Mouse (Mus musculus): ENCODE measurements around the gene Wdr5.
A peak's percentile ranks its signal among the peaks of the same experiment; 100 is the strongest.
"Not testable (repeated sequence)": the region's sequence is repeated elsewhere in the genome, so short reads cannot be mapped to it uniquely, and the experiment has no call there.

Gene Wdr5

GRCm38 (mm10) chr2:27504113-27504885 is 10.7 kb upstream of the Wdr5 start:
- no peak for DNase-seq

GRCm38 (mm10) chr2:27505539-27505938 is 9.4 kb upstream of the Wdr5 start:
- DNase-seq: no peak

- not testable (repeated sequence) for DNase-seq
Observed at GRCm38 (mm10) chr2:27506658-27507057, 8.3 kb upstream of the Wdr5 start.

- no peak for DNase-seq
Observed at GRCm38 (mm10) chr2:27507562-27507961, 7.4 kb upstream of the Wdr5 start, which contains the start of gene Brd3. Gene Brd3 (minus strand): TSS chr2:27507662.

- DNase-seq: no peak
Observed at GRCm38 (mm10) chr2:27510706-27511105, 4.3 kb upstream of the Wdr5 start.

- no peak for DNase-seq
Observed at GRCm38 (mm10) chr2:27512909-27513308, 2.0 kb upstream of the Wdr5 start.

GRCm38 (mm10) chr2:27513861-27514260 is 1.1 kb upstream of the Wdr5 start:
- peak; percentile 12 for DNase-seq

- DNase-seq: no peak
Observed at GRCm38 (mm10) chr2:27515341-27516166, 597 bp downstream of the Wdr5 start.

GRCm38 (mm10) chr2:27516289-27516688 is 1.3 kb downstream of the Wdr5 start:
- no peak for DNase-seq

- peak; percentile 35 for DNase-seq
Observed at GRCm38 (mm10) chr2:27518283-27518682, 3.3 kb downstream of the Wdr5 start.

GRCm38 (mm10) chr2:27538455-27539330 is 23.7 kb downstream of the Wdr5 start:
- not testable (repeated sequence) for DNase-seq

- DNase-seq: no peak
Observed at GRCm38 (mm10) chr2:27539336-27539735, 24.4 kb downstream of the Wdr5 start.

- DNase-seq: peak; percentile 100
Observed at GRCm38 (mm10) chr2:27539772-27540514, 25.0 kb downstream of the Wdr5 start.

GRCm38 (mm10) chr2:27540515-27540836 is 25.5 kb downstream of the Wdr5 start:
- DNase-seq: no peak

- DNase-seq: no peak
Observed at GRCm38 (mm10) chr2:27541225-27541624, 26.3 kb downstream of the Wdr5 start.

- DNase-seq: no peak
Observed at GRCm38 (mm10) chr2:27544613-27545012, 29.7 kb downstream of the Wdr5 start.

GRCm38 (mm10) chr2:27545517-27545916 is 30.6 kb downstream of the Wdr5 start:
- DNase-seq: not testable (repeated sequence)

- DNase-seq: not testable (repeated sequence)
Observed at GRCm38 (mm10) chr2:27546041-27546440, 31.1 kb downstream of the Wdr5 start.

- no peak for DNase-seq
Observed at GRCm38 (mm10) chr2:27547326-27547725, 32.4 kb downstream of the Wdr5 start.

- no peak for DNase-seq
Observed at GRCm38 (mm10) chr2:27547986-27548385, 33.0 kb downstream of the Wdr5 start.

- no peak for DNase-seq
Observed at GRCm38 (mm10) chr2:27548664-27549369, 33.9 kb downstream of the Wdr5 start.

Data from retina, postnatal 1 day (tissue).